Mouse (Mus musculus): ENCODE results near the gene Sec14l1. TPM values are rescaled to one million over a fixed set of nuclear protein-coding genes. Genes with fewer than 3 reads are reported as not detected.

Gene Sec14l1
- polyA plus RNA-seq (2012; rRNA removed): 40.2 and 44.7 TPM in 2 replicates

GRCm38 (mm10) chr11:117114592-117115345 lies at the start of gene Sec14l1:
Gene Sec14l1 (plus strand): TSS chr11:117115168.

DNA sequence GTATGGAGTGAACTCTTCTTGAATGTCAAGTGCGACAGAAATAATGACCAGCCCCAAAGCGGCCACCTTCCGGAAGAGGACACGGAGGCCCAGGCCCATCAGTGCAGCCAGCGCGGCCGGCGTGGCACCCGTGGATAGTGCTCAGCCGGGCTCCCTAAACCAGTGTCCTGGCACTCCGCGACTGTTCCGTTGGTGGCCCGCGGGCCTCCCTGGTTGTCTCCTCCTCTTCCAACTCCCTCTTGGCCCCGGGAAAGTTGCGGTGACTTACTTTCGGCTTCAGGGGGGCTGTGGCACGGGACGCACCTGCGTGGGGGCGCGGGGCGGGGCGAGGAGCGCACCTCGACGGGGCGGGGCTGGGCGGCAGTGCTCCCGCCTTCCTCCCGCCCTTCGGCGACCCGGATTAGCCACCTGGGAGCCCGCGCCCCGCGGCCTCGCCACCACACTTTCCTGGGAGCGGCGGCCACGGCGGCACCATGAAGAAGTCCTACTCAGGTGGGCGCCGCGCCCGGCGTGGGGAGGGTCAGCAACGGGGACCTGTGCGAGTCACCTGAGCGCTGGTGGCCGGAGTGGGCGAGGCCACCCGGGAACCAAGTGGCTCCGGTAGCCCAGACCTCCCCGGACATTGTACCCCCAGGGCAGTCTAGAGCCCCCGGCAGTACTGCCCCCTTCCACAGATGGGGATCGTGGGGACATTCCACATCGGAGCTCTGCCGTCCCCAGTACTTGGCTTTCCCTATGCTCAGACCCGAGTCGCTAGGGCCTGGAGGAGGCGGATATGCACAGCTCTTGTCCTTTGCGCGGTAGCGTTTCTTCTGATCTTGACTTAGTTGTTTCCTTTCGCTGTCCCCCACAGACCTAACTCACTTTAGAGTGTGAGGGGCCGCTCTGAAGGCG lies 84.6 kb downstream of the Sec14l1 start, which contains the start of gene Sept9:
TSS of gene Sept9 (plus strand) at position 380 of the 894 bp plus-strand sequence.

Other genes with a start within 250 kb of the Sec14l1 start
- gene Mgat5b, start 196.3 kb upstream of the Sec14l1 start, polyA plus RNA-seq (2012; rRNA removed): 0.89 and 0.91 TPM in 2 replicates
- gene Sept9, start 84.5 kb downstream of the Sec14l1 start, polyA plus RNA-seq (2012; rRNA removed): 17.9 and 21.8 TPM in 2 replicates